Mouse (Mus musculus): ENCODE results near the gene 1300017J02Rik.

DNA sequence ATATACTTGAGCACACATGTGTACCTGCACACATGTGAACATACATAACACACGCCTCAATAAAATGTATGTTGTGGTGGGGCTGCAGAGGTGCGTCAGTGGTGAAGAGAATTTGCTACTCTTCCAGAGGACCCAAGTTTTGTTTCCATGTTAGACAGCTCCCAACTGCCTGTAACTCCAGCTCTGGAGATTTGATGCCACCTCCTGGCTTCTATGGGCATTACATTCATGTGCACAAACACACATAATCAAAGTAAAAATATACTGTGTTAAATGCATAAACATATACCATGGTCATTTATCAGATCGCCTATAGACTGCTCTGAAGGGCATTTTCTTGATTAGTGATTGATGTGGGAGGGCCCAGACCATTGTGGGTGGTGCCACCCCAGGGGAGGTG, 2.2 kb downstream of the 1300017J02Rik start:
- 0 out of 2 replicates have a peak, but pooled peaks have one; percentile 27 for TF ChIP-seq CTCF (IDR thresholded peaks at IDR 0.05; ENCODE audit: control insufficient read depth, insufficient read depth, low read length)
- no peak for TF ChIP-seq POLR2A (IDR thresholded peaks at IDR 0.05; ENCODE audit: borderline replicate concordance, control insufficient read depth, low read depth, low read length)
